Mouse (Mus musculus): ENCODE data around the gene Lmtk2. TPM values are rescaled to one million over a fixed set of nuclear protein-coding genes. Genes with fewer than 3 reads are reported as not detected.

Gene Lmtk2
- total RNA-seq, 2 experiments from 2014 or later: 19.0 to 20.8 TPM

DNA sequence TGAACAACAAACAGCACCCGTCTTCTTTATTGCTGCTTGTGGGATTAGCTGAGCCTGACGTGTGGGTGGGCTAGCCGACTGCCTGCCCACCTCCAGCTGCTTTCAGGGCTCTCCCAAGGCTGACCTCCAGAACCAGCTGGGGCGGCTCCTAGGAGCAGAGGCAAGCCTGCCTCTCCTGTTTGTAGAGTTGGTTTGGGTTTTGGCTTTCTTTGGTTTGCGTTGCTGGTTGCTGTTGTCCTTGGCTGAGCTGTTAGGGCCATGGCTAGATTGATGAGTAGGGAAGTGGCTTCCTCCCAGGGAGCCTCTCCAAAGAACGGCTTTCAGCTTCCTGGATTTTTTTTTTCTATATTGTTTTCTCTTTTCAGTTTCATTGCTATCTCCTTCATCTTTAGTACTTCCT is 78.0 kb downstream of the Lmtk2 start:
- DNase-seq: no peak

DNA sequence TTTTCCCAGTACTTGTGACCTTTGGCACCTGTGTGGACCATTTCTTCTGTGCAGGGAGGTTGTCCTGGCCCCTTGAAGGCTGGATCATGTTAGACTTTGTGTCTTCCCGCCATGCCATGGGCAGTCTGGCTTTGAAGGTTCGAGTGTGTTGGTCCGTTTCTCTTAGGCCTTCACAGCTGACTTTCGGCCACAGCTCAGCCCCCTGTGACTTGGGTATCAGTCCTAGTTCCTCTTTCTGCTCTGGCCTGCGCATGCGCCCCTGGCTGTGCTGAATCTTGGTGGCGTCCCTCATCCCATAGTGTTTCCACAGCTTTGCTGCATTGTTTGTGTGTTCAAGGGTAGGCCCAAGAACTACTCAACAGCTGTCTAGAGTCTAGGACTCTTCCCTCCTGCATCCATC is 81.0 kb downstream of the Lmtk2 start:
- no peak for DNase-seq

DNA sequence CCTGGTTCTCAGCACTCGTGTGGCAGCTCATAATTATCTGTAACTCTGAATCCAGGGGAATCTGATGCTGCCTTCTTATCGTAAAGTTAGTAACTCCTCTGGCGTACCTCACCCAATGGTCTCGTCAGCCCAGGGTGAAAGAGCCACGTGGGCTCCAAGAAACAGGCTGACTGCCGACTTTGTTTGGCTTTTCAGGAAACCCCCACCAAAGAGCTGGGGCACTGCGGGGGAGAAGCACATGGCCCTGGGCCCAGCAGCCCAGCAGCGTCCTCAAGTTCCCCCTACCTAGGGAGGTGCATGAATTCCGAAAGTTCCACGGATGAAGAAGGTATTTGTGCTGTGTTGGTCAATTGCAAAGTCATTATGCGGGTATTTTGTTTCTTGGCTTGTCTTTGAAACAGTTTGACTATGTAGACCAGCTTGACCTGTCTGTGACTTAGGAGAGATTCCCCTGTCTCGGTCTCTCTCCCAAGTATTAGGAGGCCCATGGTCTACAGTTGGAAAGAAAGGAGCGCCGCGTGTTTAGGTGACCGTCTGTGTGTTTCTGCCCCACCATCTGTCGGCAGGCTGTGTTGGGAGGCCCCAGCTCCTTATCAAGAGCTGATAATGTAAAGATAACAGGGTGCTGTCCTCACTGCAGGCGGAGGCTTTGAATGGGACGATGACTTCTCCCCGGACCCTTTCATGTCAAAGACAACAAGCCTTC is 82.5 kb downstream of the Lmtk2 start:
- DNase-seq: no peak

DNA sequence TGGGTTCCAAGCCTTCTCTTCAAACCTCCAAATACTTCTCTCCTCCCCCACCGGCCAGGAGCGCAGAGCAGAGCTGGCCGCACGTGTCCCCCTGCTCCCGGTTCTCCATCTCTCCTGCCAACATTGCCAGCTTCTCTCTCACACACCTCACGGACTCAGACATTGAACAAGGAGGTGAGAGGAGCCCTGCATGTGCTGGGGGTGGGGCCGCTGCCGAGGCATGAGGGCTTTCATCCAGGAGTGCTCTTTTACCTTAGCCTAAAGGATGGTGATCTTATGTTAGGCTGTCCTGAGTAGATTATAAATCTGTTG is 83.0 kb downstream of the Lmtk2 start:
- DNase-seq: no peak

DNA sequence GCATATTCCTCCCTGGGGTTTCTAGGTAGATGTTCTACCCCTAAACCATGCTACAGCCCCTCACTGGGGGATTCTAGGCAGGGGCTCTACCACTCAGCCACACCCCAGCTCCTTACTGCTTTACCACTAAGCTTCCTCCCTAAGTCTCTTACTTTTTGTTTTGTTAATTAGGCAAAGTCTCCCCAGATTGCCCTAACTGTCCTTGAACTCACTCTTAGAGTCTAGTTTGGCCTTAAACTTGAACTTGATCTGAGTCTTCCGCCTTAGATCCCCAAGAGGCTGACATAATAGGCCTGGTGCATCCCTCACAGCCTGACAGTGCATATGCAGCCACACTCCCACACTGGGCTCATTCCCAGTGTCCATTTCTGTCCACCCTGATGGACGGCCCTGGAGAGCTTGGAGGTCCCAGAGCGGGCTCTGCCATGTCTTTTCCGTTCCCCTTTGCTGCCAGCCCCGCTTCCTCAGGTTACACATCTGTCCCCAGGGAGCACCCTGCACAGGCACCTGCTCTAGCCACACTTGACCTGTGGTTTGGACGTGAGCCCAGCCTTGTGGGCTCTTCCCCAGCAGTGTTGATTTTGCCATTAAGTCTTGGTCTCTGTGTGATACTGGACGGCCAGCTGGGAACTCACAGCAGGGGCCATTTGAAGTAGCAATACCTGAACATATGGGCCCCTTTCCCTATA is 83.6 kb downstream of the Lmtk2 start:
- DNase-seq: no peak

DNA sequence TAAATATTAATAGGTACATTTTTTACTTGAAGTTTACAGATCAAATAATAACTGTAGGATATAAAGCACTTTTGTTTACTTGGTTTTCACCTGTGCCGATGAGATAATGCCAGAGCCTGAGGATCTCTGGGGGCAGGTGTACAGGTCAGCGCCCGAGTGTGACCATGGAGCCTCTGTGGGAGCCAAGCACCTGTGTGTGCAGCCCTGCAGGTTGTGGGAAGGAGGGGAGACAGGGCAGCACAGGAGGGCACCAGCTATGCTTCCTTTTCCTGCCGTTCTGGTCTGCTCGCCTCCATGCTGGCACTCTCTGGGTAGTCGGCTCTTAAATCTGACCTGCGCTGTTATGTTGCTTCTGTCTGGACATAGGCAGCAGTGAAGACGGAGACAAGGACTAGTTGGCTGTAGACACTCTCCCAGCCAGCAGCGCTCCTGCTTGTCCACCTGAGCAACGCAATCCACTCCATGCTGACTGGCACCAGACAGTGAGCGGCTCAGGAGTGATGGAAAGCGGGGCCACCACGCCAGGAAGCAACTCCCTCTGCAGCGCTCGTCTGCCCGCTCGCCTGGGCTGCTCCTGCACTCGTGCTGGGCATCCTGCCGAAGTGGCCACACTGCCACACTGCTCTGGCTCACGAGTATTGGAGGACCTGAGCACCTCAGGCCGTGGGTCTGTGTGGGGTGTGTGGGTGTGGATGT is 84.3 kb downstream of the Lmtk2 start:
- DNase-seq: no peak

DNA sequence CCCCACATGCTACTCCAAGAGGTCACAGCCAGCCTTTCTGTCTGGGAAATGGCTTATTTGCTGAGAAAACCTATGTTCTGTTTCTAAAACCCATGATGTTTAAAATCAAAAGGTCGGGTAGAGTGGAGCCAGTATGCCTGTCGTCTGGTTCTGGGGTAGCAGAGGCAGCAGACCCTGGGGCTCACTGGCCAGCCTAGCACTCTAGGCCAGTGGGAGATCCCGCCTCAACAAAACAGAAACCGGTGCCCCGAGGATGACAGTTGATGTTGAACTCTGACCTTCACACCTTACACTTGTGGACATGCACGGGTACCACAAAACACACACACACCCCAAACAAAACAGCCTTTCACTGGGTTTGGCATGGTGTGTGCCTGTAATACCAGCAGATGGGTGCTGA is 88.2 kb downstream of the Lmtk2 start:
- DNase-seq: no peak

DNA sequence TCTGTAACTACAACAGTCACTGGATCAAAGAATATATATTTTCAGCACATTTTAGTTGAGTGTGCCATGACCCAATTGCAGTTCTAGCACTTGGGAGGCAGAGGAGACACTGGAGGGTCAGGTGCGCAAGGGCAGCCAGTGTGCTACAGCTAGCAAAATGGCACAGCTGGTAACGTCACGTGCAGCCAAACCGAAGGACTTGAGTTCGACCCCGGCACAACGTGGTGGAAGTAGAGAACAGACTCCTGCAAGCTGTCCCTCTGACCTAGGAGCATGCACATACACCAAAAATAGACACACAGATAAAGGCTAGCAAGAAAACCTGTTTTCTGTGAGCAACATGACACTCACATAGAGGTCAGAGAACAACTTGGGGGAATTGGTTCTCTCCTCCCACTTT is 89.1 kb downstream of the Lmtk2 start:
- no peak for DNase-seq

DNA sequence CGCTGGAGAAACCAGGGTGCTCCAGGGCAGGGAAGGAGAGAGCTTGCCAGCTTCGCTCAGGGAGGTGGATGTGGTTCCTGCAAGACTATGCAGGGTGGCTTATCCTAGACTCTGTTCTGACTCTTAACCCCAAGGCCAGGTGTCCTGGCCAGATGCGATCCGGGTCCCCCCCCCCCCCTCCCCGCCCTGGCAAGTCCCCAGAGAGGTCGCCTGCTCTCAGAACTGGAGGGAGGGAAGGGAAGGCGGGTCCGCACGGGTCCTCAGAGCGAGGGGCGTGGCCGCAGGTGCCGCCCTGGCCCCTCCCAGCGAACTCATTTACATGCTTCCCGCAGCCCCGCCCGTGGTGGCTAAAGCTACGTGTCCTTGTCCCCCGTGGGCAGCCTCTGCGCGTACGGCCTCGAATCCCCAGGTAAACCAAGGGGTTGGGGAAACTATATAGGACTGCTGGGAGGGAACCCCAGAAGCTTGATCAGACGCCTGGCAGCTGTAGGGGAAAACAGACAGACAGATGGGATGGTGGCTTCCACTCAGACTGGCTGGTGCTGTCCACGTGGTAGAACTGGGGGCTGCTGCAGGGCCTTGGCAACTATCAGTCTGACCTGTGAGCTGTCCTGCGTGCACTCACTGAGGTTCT is 89.8 kb downstream of the Lmtk2 start, which contains the start of gene Bhlha15:
Gene Bhlha15, plus strand, starts transcription at position 337 of the 634 bp plus-strand sequence.
- DNase-seq: peak; percentile 38

DNA sequence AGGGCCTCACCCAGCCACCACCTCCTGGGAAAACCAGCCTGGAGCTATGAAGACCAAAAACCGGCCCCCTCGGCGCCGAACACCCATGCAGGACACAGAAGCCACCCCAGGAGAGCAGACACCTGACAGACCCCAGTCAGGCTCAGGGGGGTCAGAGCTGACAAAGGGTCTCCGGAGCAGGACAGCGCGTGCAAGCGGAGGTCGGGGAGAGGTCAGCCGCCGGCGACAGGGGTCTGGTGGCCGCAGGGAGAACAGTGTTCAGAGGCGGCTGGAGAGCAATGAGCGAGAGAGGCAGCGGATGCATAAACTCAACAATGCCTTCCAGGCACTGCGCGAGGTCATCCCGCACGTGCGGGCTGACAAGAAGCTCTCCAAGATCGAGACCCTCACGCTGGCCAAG is 90.8 kb downstream of the Lmtk2 start:
- no peak for DNase-seq

DNA sequence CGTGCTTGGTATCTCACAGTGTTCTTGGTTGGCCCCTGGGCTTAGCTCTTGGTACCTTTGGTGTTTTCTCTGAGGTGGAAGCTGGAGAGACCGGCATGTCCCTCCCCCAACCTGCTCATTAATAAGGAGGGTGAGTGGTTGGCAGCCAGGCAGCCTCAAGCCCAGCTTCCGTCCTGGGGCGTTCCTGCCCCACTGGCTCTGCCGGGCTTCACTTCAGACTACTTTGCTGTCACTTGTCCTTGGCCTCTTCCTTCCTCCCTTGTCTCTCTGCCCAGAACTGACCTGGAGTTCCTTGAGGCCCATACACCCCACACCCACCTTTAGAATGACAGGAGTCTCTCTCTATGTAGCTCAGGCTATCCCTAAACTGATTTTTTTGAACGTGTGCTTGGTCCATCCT is 92.4 kb downstream of the Lmtk2 start:
- no peak for DNase-seq

DNA sequence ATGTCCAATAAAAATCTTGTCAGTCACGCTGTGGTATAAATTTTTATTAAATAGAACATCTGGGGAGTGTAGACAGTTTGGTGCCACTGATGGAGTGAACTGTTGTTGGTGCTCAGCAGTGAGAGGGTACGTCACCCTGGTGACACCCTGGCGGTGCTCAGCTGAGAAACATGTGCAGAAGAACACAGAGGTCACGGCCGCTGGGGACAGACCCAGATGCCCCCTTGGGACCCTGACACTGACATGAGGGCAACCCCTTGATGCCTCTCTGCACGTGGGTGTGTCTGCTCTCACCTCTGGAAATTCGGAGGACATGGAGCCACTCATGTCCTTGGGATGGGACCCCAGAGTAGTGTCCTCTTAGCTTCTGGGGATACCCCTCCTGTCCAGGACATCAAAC is 94.2 kb downstream of the Lmtk2 start:
- DNase-seq: no peak

DNA sequence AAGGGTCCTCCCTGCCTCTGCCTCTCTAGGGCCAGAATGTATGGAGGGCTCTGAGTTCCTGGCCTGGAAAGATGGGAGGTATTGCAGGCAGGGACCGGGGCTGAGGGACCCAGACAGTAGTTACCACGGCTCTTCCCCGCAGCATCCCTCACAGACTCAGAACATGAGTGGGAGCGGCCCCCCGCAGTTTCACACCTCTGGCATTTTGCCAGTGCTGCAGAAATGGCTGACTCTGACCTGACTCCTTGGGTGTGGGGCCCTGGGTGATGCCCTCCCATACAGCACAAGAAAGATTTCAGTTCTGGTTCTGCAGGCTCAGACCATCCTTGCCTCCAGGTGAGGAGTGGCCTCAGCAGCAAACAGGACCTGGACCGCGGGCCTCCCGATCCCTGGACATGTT is 95.3 kb downstream of the Lmtk2 start:
- no peak for DNase-seq

DNA sequence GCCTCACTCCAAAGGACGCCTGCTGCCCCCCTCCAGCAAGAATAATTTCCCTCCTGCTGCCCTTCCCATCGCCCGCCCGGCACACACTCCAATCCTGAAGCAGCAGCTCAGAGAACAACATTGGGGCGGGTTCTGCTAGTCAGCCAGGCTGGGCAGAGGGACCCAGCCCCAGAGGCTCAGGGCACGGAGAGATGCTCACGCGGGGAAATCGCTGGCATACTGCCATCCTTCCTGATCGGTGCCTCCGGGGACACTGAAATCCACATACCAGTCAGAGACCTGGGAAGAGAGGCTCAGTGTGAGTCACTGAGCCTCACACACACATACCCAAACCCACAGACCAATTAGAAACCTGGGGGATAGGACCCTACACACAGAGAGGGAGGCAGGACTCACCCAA is 100.4 kb downstream of the Lmtk2 start:
- DNase-seq: no peak

DNA sequence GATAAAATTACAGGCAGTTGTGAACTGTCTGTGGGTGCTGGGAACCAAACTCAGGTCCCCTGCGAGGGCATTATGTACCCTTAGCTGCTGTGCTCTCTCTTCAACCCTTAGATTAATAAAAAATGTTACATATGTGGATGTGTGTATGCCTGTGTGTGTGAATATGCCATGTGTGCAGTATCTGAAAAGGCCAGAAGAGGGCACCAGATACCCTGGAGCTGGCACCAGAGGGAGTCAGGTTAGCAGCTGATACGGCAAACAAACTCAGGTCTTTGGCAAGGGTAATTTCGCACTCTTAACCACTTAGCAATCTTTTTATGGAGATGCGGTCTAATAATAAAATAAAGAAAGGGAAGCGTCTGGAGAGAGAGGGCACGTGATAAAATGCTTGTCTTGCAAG is 102.2 kb downstream of the Lmtk2 start:
- DNase-seq: no peak

DNA sequence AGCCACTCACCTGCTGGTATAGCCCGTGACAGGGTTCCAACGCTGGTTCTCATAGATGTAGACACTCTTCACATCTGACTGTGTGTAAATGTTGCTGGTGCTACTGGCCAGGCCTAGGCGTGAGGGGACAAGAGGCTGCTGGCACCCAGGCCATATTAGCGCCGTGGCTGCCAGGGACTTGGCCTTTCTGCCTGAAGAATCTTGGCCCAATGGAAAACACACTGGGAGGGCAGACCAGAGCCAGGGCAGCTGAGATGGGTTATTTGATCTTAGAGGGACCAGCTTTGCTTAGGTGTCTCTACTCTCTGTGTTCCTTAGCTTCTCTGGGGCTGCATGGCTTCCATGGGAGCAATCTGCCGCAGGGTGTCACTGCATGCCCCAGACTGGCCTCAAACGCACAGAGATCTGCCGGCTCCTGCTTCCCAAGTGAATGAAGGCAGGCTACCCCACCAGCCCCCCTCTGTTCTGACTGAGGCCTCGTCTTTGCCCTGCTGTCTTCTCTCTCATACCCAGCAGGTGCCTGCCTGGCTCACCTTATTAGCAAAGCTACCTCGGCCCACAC is 103.2 kb downstream of the Lmtk2 start:
- DNase-seq: no peak

DNA sequence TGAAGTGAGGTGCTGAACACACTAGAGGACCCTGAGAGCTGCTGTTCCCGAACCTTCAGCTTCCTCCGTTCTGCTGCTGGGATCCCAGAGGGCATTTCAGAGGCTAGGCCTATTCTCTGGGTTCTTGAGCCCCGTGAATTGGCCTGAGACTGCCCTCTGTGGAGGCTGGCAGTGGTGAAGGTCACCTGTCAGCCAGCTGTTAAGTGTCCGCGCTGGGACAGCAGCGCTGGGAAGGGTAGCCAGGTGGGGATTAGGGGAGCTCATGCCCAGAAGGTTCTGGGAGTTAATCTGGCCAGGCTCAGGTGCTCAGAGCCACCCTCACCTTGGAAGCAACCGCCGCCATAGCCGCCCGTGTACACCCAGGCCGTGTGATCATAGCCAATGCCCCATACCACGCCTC is 104.1 kb downstream of the Lmtk2 start:
- DNase-seq: no peak

DNA sequence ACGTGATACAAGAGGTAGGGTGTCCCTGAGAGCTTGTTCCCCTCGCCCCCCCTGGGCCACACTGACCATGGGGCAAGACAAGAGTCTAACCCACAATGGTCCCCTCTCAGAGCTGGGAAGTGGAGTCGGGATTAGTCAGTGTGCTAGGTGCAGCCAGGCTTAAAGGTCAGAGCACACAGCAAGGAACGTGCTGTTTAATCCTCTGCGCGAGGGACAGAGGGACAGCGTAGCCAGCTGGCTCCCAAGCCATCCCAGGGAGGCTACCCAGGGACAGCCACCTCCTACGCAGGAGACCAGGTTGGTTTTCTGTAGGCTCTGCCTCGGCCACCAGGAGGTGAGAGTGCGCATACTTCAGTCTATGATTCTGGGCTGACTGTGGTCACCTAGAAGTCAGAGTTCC is 104.7 kb downstream of the Lmtk2 start:
- no peak for DNase-seq

DNA sequence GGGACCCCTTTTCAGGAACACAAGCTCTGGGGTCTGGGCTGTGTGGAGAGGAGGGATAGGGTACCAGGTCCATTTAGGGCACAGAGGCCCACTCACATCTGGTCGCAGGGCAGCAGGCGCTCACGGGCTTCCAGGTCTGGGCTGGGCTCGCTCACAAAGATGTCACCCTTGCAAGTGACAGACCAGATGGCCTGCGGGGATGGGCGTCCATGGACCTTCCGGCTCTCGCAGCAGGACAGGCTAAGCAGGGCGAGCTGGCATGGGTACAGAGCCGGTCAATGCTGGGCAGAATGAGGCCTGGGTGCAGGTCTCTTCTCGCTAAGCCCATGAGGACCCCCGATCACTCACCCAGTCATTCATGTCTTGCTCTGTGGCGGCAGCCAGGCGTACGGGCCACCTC is 105.8 kb downstream of the Lmtk2 start:
- DNase-seq: no peak

DNA sequence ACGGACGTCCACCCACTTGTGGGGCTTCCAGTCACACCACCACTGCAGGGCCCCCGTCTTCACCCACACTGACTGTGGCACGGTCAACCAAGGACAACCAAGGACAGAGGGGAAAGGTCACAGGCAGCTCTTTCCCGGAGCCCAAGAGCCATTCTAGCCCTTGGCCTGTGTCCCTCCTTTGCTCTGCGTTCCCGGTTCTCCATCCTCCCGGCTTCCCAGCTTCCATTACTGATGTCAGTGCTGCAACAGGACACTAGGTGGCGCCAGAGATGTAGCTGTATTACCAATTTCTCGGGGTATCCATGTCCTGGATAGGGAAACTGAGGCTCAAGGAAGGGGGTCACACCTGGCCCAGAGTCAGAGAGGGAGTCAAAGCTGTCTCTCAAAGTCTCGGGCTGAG is 107.2 kb downstream of the Lmtk2 start:
- peak; percentile 60 for DNase-seq

DNA sequence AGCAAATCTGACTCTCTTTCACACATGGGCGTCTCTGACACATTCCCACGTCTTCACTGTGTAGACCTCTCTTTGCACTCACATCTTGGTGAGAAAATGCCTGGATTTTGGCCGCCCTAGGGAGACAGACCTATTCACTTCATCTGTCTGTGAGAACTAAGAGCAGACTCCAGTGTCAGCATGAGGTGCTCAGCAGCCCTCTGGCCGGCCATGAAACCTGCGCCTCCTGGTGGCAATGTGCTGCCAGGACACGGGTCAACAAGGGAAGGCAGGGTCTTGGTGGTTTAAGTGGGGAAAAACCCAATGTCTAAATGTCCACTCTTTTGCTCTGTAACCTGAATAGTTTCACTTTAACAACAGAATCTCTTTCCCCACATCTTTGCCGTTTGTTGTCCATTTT is 114.2 kb downstream of the Lmtk2 start:
- DNase-seq: peak; percentile 80

DNA sequence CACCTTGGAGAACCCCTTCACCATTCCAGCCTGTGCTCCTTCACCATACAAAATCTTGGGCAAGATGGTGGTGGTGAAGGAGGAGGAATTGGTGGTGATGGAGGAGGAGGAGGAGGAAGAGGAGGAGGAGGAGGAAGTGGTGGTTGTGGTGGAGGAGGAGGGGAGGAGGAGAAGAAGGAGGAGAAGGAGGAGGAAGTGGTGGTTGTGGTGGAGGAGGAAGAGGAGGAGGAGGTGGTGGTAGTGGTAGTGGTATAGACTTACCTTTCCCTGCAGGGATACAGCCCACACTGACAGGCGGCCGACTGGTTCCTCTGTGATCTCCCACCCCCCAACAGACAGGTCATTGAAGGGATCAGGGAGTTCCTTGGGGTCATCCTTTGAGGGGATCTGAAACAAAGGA is 115.8 kb downstream of the Lmtk2 start:
- DNase-seq: no peak

DNA sequence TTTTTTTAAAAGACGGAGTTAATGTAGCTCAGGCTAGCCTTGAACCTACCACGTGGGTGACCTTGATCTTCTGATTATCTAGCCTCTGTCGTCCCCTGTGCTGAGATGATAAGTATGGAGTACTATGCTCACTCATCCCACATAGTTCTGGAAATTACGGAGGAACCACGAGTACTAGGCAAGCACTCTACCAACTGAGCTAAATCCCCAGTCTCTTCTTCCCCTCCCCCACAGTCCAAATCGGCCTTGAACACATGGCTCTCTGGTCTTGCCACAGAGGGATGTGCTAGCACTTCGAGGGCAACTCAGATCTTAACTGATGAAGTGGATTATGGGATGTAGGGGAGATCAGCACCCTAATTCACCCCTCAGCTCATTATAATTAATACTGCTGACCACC is 117.8 kb downstream of the Lmtk2 start:
- no peak for DNase-seq

Measured in heart, postnatal 4 days (tissue).